Mouse (Mus musculus) brain, embryonic 14.5 days (tissue): ENCODE measurements at regions not wholly inside any gene's neighbourhood (a gene's known extent, or its start where the extent isn't known, plus 50 kb on each side); places are given as distances from the start of the nearest gene placed in this dataset.

ENCODE experiments used
- CTCF ChIP-seq: fragments of 200-500 bp; IDR thresholded peaks from 2 replicates; pipeline ENCODE4 v1.5.1; 2012; ENCODE audit warnings: inconsistent platforms, mild to moderate bottlenecking, moderate library complexity, borderline replicate concordance; ENCODE audit not compliant: insufficient read depth, insufficient read length; ENCODE audit errors: extremely low read depth
- POLR2A ChIP-seq: fragments of 200-500 bp; IDR thresholded peaks from 2 replicates; pipeline ENCODE4 v1.6.1; 2012; ENCODE audit warnings: mild to moderate bottlenecking, inconsistent platforms, borderline replicate concordance; ENCODE audit not compliant: poor library complexity, insufficient read depth, insufficient read length, severe bottlenecking; ENCODE audit errors: extremely low read depth

DNA sequence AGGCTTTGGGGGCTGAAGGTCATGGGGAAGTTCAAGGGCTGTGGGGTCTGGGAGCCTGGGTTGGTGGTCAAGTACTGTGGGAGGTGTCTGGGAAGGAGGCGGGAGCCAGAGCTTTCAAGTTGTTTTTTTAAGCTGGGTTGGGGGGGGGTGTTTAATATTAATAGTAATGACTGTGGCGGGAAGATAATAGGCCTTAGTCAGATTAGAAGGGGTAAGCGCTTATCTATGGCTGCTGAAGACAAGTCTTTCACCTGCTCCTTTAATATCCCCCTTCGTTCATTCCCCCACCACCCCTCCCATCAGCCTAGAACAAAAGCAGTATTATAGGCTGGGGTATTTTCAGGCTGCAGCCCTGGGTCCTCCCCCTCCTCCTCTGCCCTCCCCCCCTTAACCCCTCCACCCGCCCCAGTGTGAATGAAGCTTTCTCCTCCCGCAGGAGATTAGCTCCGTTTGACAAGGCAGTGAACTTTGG is 56.5 kb downstream of the 1700122O11Rik start:
- TF ChIP-seq CTCF (no peak), POLR2A (no peak)
